Mouse (Mus musculus) MEL (cell line): ENCODE measurements around the gene Fbxl16. TPM values are rescaled to one million over a fixed set of nuclear protein-coding genes. Genes with fewer than 3 reads are reported as not detected.

ENCODE experiments used
- DNase-seq: peaks from one replicate; pipeline ENCODE4 v3.0.0; 2011; ENCODE audit warnings: low read depth, low spot score
- H3K27ac ChIP-seq: 2 replicates; pipeline ENCODE4 v1.5.1; 2012; ENCODE audit warnings: low read depth, mild to moderate bottlenecking, control low read depth, low read length, moderate library complexity; ENCODE audit not compliant: control insufficient read depth
- H3K27me3 ChIP-seq, 2 experiments: fragments of 150-350 bp in 1 of 2; sonication (generic) in 1 of 2; 2 replicates each; pipeline ENCODE4 v1.6.1; 2012; ENCODE audit warnings: low read length in 2 of 2, mild to moderate bottlenecking in 2 of 2, improper control_type of control experiment in 1 of 2, moderate library complexity in 1 of 2; ENCODE audit not compliant: insufficient read depth in 2 of 2, control insufficient read depth in 1 of 2
- H3K36me3 ChIP-seq, 2 experiments: 2 replicates each; pipeline ENCODE4 v1.6.1; 2012 to 2014; ENCODE audit warnings: low read length in 2 of 2, improper control_type of control experiment in 1 of 2, inconsistent platforms in 1 of 2, mild to moderate bottlenecking in 1 of 2; ENCODE audit not compliant: insufficient read depth in 2 of 2, control insufficient read depth in 1 of 2
- H3K4me1 ChIP-seq, 2 experiments: fragments of 150-350 bp in 1 of 2; sonication (generic) in 1 of 2; 2 replicates each; pipeline ENCODE4 v1.6.1; 2012; ENCODE audit warnings: low read length in 2 of 2, improper control_type of control experiment in 1 of 2, mild to moderate bottlenecking in 1 of 2; ENCODE audit not compliant: insufficient read depth in 2 of 2, control insufficient read depth in 1 of 2
- H3K4me3 ChIP-seq, 2 experiments: fragments of 150-350 bp in 1 of 2; sonication (generic) in 1 of 2; 2 replicates each; pipeline ENCODE4 v1.5.1; 2012; ENCODE audit warnings: low read depth in 2 of 2, low read length in 2 of 2, mild to moderate bottlenecking in 2 of 2, moderate library complexity in 2 of 2, control low read depth in 1 of 2, improper control_type of control experiment in 1 of 2; ENCODE audit not compliant: control insufficient read depth in 1 of 2, insufficient read depth in 1 of 2
- H3K79me2 ChIP-seq: 2 replicates; pipeline ENCODE4 v1.6.1; 2012; ENCODE audit warnings: mild to moderate bottlenecking, low read length, moderate library complexity; ENCODE audit not compliant: control insufficient read depth, poor library complexity, insufficient read depth
- H3K9ac ChIP-seq: 2 replicates; pipeline ENCODE4 v1.6.1; 2012; ENCODE audit warnings: low read depth, mild to moderate bottlenecking, control low read depth, low read length, moderate library complexity; ENCODE audit not compliant: control insufficient read depth, poor library complexity, severe bottlenecking
- H3K9me3 ChIP-seq: fragments of 150-350 bp; sonication (generic); replicated peaks from 2 replicates; pipeline ENCODE4 v1.6.1; 2012; ENCODE audit warnings: mild to moderate bottlenecking, low read length, improper control_type of control experiment, moderate library complexity; ENCODE audit not compliant: insufficient read depth
- BHLHE40 ChIP-seq: IDR thresholded peaks from 2 replicates; pipeline ENCODE4 v1.6.1; 2012; ENCODE audit warnings: low read depth, mild to moderate bottlenecking, inconsistent platforms, low read length, improper control_type of control experiment, borderline replicate concordance
- ELF1 ChIP-seq: IDR thresholded peaks from 2 replicates; pipeline ENCODE4 v1.6.1; 2014; ENCODE audit warnings: low read depth, mild to moderate bottlenecking, inconsistent platforms, low read length, improper control_type of control experiment, moderate library complexity
- GATA1 ChIP-seq: IDR thresholded peaks from 2 replicates; pipeline ENCODE4 v1.6.1; 2011; ENCODE audit warnings: low read depth, low read length, improper control_type of control experiment
- HCFC1 ChIP-seq: IDR thresholded peaks from 2 replicates; pipeline ENCODE4 v1.6.1; 2012; ENCODE audit warnings: low read depth, mild to moderate bottlenecking, inconsistent platforms, low read length, improper control_type of control experiment, moderate library complexity
- MAFK ChIP-seq: IDR thresholded peaks from 2 replicates; pipeline ENCODE4 v1.6.1; 2011; ENCODE audit warnings: low read depth, mild to moderate bottlenecking, low read length, improper control_type of control experiment, borderline replicate concordance
- MAX ChIP-seq: IDR thresholded peaks from 2 replicates; pipeline ENCODE4 v1.6.1; 2011; ENCODE audit warnings: low read length, improper control_type of control experiment
- MEF2A ChIP-seq: IDR thresholded peaks from 2 replicates; pipeline ENCODE4 v1.6.1; 2014; ENCODE audit warnings: low read depth, mild to moderate bottlenecking, inconsistent platforms, low read length, improper control_type of control experiment; ENCODE audit not compliant: poor library complexity, insufficient replicate concordance, severe bottlenecking; ENCODE audit errors: extremely low read depth
- NELFE ChIP-seq: IDR thresholded peaks from 2 replicates; pipeline ENCODE4 v1.6.1; 2011; ENCODE audit warnings: low read depth, low read length, improper control_type of control experiment
- POLR2A ChIP-seq, 2 experiments: IDR thresholded peaks; 2 replicates each; pipeline ENCODE4 v1.6.1; 2011 to 2012; ENCODE audit warnings: low read length in 2 of 2, mild to moderate bottlenecking in 2 of 2, control low read depth in 1 of 2, improper control_type of control experiment in 1 of 2, low read depth in 1 of 2, moderate library complexity in 1 of 2; ENCODE audit not compliant: control insufficient read depth in 1 of 2, insufficient read depth in 1 of 2, poor library complexity in 1 of 2
- POLR2AphosphoS2 ChIP-seq: IDR thresholded peaks from 2 replicates; pipeline ENCODE4 v1.6.1; 2011; ENCODE audit warnings: low read length, improper control_type of control experiment
- POLR2AphosphoS5 ChIP-seq: IDR thresholded peaks from 2 replicates; pipeline ENCODE4 v1.6.1; 2012; ENCODE audit warnings: low read depth, borderline replicate concordance, mild to moderate bottlenecking, inconsistent platforms, low read length, moderate library complexity, mixed read lengths
- SIN3A ChIP-seq: IDR thresholded peaks from 2 replicates; pipeline ENCODE4 v1.6.1; 2012; ENCODE audit warnings: low read length, improper control_type of control experiment, inconsistent platforms
- SMC3 ChIP-seq: IDR thresholded peaks from 2 replicates; pipeline ENCODE4 v1.6.1; 2011; ENCODE audit warnings: low read depth, low read length, improper control_type of control experiment
- TAL1 ChIP-seq: IDR thresholded peaks from 2 replicates; pipeline ENCODE4 v1.6.1; 2012; ENCODE audit warnings: mild to moderate bottlenecking, inconsistent platforms, low read length, moderate library complexity, mixed read lengths
- UBTF ChIP-seq: IDR thresholded peaks from 2 replicates; pipeline ENCODE4 v1.6.1; 2012; ENCODE audit warnings: low read depth, mild to moderate bottlenecking, inconsistent platforms, low read length, improper control_type of control experiment, moderate library complexity, borderline replicate concordance; ENCODE audit not compliant: insufficient read depth
- USF1 ChIP-seq: IDR thresholded peaks from 2 replicates; pipeline ENCODE4 v1.6.1; 2014; ENCODE audit warnings: low read depth, mild to moderate bottlenecking, inconsistent platforms, low read length, improper control_type of control experiment, moderate library complexity
- USF2 ChIP-seq, 2 experiments: IDR thresholded peaks; 2 replicates each; pipeline ENCODE4 v1.6.1; 2011 to 2012; ENCODE audit warnings: improper control_type of control experiment in 2 of 2, low read length in 2 of 2, borderline replicate concordance in 1 of 2, inconsistent platforms in 1 of 2, low read depth in 1 of 2, mild to moderate bottlenecking in 1 of 2; ENCODE audit not compliant: insufficient read depth in 1 of 2
- ZC3H11A ChIP-seq: IDR thresholded peaks from 2 replicates; pipeline ENCODE4 v1.6.1; 2012; ENCODE audit warnings: low read depth, mild to moderate bottlenecking, inconsistent platforms, low read length, improper control_type of control experiment
- polyA plus RNA-seq, 2 experiments: library from polyadenylated mRNA; stranded (reverse) in 1 of 2; unstranded in 1 of 2; fragments of >175 nt in 1 of 2; fragments of >200 nt in 1 of 2; gene quantifications; 2 replicates each; pipeline versions ENCODE4 v1.2.1 to v1.2.4; 2012; ENCODE audit warnings: low replicate concordance in 2 of 2, low read depth in 1 of 2; ENCODE audit not compliant: insufficient read length in 2 of 2, insufficient read depth in 1 of 2, missing spikeins in 1 of 2
- total RNA-seq: library from RNA; depleted of rRNA; stranded (reverse); fragments of 300-350 nt; gene quantifications from 2 replicates; pipeline ENCODE4 v1.2.3, GENCODE M21; 2012

The Fbxl16 gene
- total and polyA plus RNA-seq, 3 experiments: 0.11 TPM; not detected in 2

DNA sequence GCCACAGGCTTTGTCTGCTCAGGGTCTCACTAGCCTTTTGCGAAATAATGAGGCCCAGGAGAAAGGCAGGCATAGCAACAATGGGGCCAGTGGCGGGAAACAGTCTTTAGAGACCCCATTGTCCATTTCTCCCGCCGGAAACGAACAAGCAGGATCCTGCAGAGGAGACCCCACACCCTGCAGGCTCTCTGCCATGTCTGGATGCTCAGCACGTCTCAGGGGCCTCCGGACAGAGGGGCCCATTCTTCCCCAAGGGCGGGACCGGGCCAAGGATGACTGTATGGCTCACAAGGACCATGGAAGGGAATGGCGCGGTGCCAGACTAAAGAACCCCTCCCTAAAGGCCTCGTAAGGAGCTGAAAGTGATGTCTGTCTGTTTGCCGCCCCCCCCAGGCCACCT, 14.7 kb upstream of the Fbxl16 start:
- Histone ChIP-seq H3K79me2 (peaks cover 20% of the 10 kb centered on the region), H3K4me1 (peaks cover 0 to 30% of the 10 kb centered on the region in 2 experiments; a peak in 2 of 4 replicates), H3K27ac (no peak overlapping the region), H3K36me3 (peaks cover 0 to 9% of the 10 kb centered on the region in 2 experiments; a peak in 1 of 4 replicates), H3K4me3 (no peak overlapping the region), H3K27me3 (no peaks in the 10 kb centered on the region), H3K9me3 (no peaks in the 10 kb centered on the region), H3K9ac (no peak overlapping the region)
- no peak for DNase-seq
- no peak for TF ChIP-seq TAL1
- TF ChIP-seq USF1: no peak

DNA sequence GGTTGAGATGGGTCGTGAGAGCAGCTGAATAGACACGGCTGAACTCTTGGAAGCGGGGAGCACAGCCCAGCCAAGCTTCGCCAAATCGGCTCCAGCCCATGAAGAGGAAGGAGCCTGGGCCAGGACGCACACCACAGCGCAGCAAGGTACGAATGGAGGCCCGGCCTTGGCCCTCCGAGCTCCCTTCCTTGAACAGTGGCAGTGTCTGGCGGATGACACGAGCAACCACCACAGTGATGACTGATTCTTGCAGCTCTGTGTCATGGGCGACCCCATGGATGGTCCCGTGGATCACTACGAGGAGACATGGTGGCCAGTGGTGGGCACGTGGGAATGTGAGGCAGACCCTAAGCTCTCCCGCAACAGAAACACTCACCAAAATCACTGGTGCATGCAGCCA, 13.9 kb upstream of the Fbxl16 start:
- no peak for TF ChIP-seq GATA1
- TF ChIP-seq POLR2AphosphoS2: no peak
- TF ChIP-seq UBTF: no peak
- no peak for TF ChIP-seq POLR2A (IDR thresholded peaks at IDR 0.05; ENCODE audit: control insufficient read depth in 1 of 2, insufficient read depth in 1 of 2, low read depth in 1 of 2, low read length in 2 of 2, poor library complexity in 1 of 2)
- TF ChIP-seq USF2 (IDR thresholded peaks at IDR 0.05; ENCODE audit: borderline replicate concordance in 1 of 2, insufficient read depth in 1 of 2, low read depth in 1 of 2, low read length in 2 of 2): no peak
- TF ChIP-seq POLR2AphosphoS5: no peak
- TF ChIP-seq MAFK: no peak
- no peak for TF ChIP-seq ELF1
- no peak for TF ChIP-seq HCFC1
- TF ChIP-seq NELFE: no peak
- no peak for TF ChIP-seq SIN3A
- TF ChIP-seq ZC3H11A: no peak
- no peak for TF ChIP-seq TAL1
- DNase-seq: no peak
- Histone ChIP-seq H3K9me3 (no peaks in the 10 kb centered on the region), H3K27ac (no peak overlapping the region), H3K4me3 (no peak overlapping the region), H3K4me1 (peaks cover 0 to 30% of the 10 kb centered on the region in 2 experiments; a peak in 2 of 4 replicates), H3K9ac (no peak overlapping the region), H3K79me2 (peaks cover 20% of the 10 kb centered on the region), H3K27me3 (no peaks in the 10 kb centered on the region), H3K36me3 (peaks cover 0 to 9% of the 10 kb centered on the region in 2 experiments; a peak in 1 of 4 replicates)

DNA sequence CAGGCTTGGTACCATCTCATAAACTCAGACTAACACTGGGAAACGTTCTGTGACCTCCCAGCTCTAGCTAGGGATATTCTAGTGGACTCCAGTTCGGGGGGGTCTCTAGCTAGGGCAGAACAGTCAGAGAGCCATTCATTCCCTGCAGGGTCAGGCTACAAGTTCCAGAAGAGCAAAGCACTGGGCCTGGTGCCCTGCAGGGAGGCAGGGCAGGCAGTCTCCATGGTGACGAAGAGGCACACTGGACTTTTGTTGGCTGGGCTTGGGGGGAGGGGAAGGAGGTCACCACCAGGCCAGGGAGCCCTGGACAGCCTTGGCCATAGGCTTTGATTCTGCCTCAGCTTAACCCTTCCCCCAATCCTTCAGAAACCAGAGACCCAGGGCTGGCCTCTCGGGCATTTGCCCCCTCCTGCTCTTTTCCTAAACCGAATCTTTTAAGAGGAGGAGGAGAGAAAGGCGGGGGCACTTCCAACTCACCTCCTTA, 13.2 kb upstream of the Fbxl16 start, which contains the start of gene AC134908.4:
Gene AC134908.4, minus strand, starts transcription at position 51 of the 484 bp plus-strand sequence.
- H3K4me1 ChIP-seq: peaks cover 0 to 29% of the 10 kb centered on the region in 2 experiments; a peak in 2 of 4 replicates

More for the DNA sequence above, 13.2 kb upstream of the Fbxl16 start, which contains the start of gene AC134908.4:
- Histone ChIP-seq H3K27ac (no peak within 1 kb of the TSS), H3K27me3 (no peaks in the 10 kb centered on the region), H3K79me2 (peaks cover 20% of the 10 kb centered on the region), H3K4me3 (peak within 1 kb of the TSS; percentile 69 to 95), H3K9me3 (no peaks in the 10 kb centered on the region), H3K9ac (peak within 1 kb of the TSS; percentile 73), H3K36me3 (peaks cover 0 to 8% of the 10 kb centered on the region in 2 experiments; a peak in 1 of 4 replicates)
- DNase-seq: no peak
- no peak for TF ChIP-seq MEF2A
- TF ChIP-seq MAX: no peak
- no peak for TF ChIP-seq SMC3
- TF ChIP-seq UBTF: no peak
- TF ChIP-seq BHLHE40: no peak
- no peak for TF ChIP-seq GATA1
- no peak for TF ChIP-seq ZC3H11A
